In the genomic region with DNA sequence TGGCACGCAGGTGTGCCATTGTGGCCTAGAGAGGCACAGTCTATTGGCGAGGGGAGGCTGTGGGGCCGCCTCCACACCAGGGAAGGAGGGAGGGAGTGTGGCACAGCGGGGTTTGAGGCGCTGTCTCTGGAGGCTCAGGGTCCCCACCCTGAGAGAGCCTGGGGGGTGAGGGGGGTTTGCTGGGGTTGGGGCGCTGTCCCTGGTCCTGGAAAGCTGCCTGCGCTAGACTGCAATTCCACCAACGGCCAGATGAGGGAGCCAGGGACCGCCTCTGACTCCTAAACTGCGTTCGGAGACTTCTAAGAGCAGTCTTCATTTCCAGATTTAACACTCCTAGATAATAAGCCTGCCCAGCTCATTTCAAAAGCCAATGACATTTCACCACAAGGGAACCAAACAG, we compare ENCODE assay signal across 8 mouse cellular contexts. TPM values are rescaled to one million over a fixed set of nuclear protein-coding genes. Genes with fewer than 3 reads are reported as not detected.
DNase-seq lines count a peak whose midpoint lies in the region; ATAC-seq and TF ChIP-seq lines count a peak whose summit lies in the region.

No protein-coding gene starts in this region.

- no peaks in the 10 kb centered on the region; the same call in 1 of the 2 replicates for H3K27me3 ChIP-seq in thymus, adult 2 months (ENCODE audit: control insufficient read depth, insufficient read depth, low read length)
- H3K27me3 ChIP-seq in intestine, postnatal 0 days (replicated peaks; ENCODE audit: control insufficient read depth, insufficient read depth, low read length), result peaks cover 2% of the 10 kb centered on the region

- no peak overlapping the region for H3K4me2 ChIP-seq in intestine, postnatal 0 days (replicated peaks; ENCODE audit: low read depth)

- WGBS in thymus, adult 2 months, result 14% methylated on average over 11 of the region's 11 CpGs
- 6% methylated on average over 11 of the region's 11 CpGs for WGBS in intestine, postnatal 0 days
- WGBS in lung, adult 2 months, result 11% methylated on average over 11 of the region's 11 CpGs
- 11% methylated on average over 11 of the region's 11 CpGs for WGBS in olfactory bulb, adult 2 months

- no peaks in the 10 kb centered on the region for H3K9me3 ChIP-seq in intestine, postnatal 0 days (ENCODE audit: control insufficient read depth)

- H3K4me3 ChIP-seq in thymus, adult 2 months (ENCODE audit: control insufficient read depth, insufficient read depth, low read length), result no peak overlapping the region
- no peak overlapping the region for H3K4me3 ChIP-seq in intestine, postnatal 0 days (ENCODE audit: low read depth, low read length)
- H3K4me3 ChIP-seq in lung, adult 2 months (replicated peaks; ENCODE audit: extremely low read depth, low read depth, low read length), result no peak overlapping the region
- H3K4me3 ChIP-seq in olfactory bulb, adult 2 months (ENCODE audit: insufficient read depth, low read depth, low read length), result no peak overlapping the region

- TF ChIP-seq POLR2A in thymus, adult 2 months (IDR thresholded peaks at IDR 0.05; ENCODE audit: control insufficient read depth, extremely low read depth, insufficient read depth, low read length, poor library complexity), result no peak
- TF ChIP-seq POLR2A in lung, adult 2 months (IDR thresholded peaks at IDR 0.05; ENCODE audit: borderline replicate concordance, extremely low read depth, low read depth, low read length), result no peak
- no peak for TF ChIP-seq POLR2A in olfactory bulb, adult 2 months (IDR thresholded peaks at IDR 0.05; ENCODE audit: insufficient read depth, low read depth, low read length)

- peak; percentile 66; the same call in 1 of the 2 replicates for TF ChIP-seq CTCF in thymus, adult 2 months (IDR thresholded peaks at IDR 0.05; ENCODE audit: borderline replicate concordance, control insufficient read depth, extremely low read depth, insufficient read depth, low read length, poor library complexity)
- TF ChIP-seq CTCF in intestine, postnatal 0 days (IDR thresholded peaks at IDR 0.05; ENCODE audit: low read depth), result peak; percentile 93
- TF ChIP-seq CTCF in lung, adult 2 months (IDR thresholded peaks at IDR 0.05; ENCODE audit: insufficient read depth, low read length), result peak; percentile 85
- TF ChIP-seq CTCF in olfactory bulb, adult 2 months (IDR thresholded peaks at IDR 0.05; ENCODE audit: insufficient read depth, low read depth, low read length), result peak; percentile 85

- DNase-seq in thymus, adult 2 months, result peak; percentile 60
- DNase-seq in thymus, adult 18-20 months, result no peak
- peak; percentile 90 for DNase-seq in cerebellum, adult 8-10 months
- peak; percentile 84 to 87 for DNase-seq in frontal cortex, postnatal 36 days (ENCODE audit: low spot score in 2 of 2)
- DNase-seq in lung, adult 2 months, result peak; percentile 82
- DNase-seq in thymus, postnatal 14 days, result peak; percentile 71

- no peak overlapping the region for H3K9ac ChIP-seq in intestine, postnatal 0 days (ENCODE audit: low read depth, low read length)

- H3K36me3 ChIP-seq in thymus, adult 2 months (ENCODE audit: control insufficient read depth, insufficient read depth, low read length), result no peaks in the 10 kb centered on the region
- H3K36me3 ChIP-seq in intestine, postnatal 0 days (ENCODE audit: control insufficient read depth, insufficient read depth), result no peaks in the 10 kb centered on the region

- no peak overlapping the region for H3K27ac ChIP-seq in thymus, adult 2 months (ENCODE audit: control insufficient read depth, insufficient read depth, low read length)
- H3K27ac ChIP-seq in intestine, postnatal 0 days (ENCODE audit: low read depth, low read length), result no peak overlapping the region
- H3K27ac ChIP-seq in olfactory bulb, adult 2 months (ENCODE audit: insufficient read depth, low read depth, low read length), result no peak overlapping the region

- no peaks in the 10 kb centered on the region for H3K4me1 ChIP-seq in thymus, adult 2 months (replicated peaks; ENCODE audit: control insufficient read depth, insufficient read depth, low read length)
- no peaks in the 10 kb centered on the region for H3K4me1 ChIP-seq in intestine, postnatal 0 days (replicated peaks; ENCODE audit: control insufficient read depth, insufficient read depth, low read length)
- H3K4me1 ChIP-seq in lung, adult 2 months (ENCODE audit: control insufficient read depth, insufficient read depth, low read length), result no peaks in the 10 kb centered on the region
- H3K4me1 ChIP-seq in olfactory bulb, adult 2 months (ENCODE audit: control insufficient read depth, insufficient read depth, low read length), result peaks cover 45% of the 10 kb centered on the region

- ATAC-seq in intestine, postnatal 0 days, result no peak

RNA-seq across cellular contexts. Expression of gene Rap1gap, which starts 11.5 kb away (rescaled TPM):
- polyA plus RNA-seq in thymus, adult 2 months (2012; rRNA removed), result 23.5 and 26.1 TPM in 2 replicates
- 8.9 and 9.1 TPM in 2 replicates for polyA plus RNA-seq in intestine, postnatal 0 days (2015; fragmentation: Nextera tagmentation; extraction: Ambion mirVana)
- 68.3 and 101 TPM in 2 replicates for polyA plus RNA-seq in lung, adult 2 months (2012; rRNA removed)
- not detected in 2 replicates for polyA plus RNA-seq in olfactory bulb, adult 2 months (2012; ENCODE audit: insufficient read depth, insufficient read length, low replicate concordance, missing spikeins)

Comparison
In these comparisons a context has a peak if more than half of its experiments do, and no peak if none do; other contexts are left out.
1. DNase-seq: peak in thymus, adult 2 months (single experiment), cerebellum, adult 8-10 months (single experiment), frontal cortex, postnatal 36 days (2 of 2), lung, adult 2 months (single experiment) and thymus, postnatal 14 days (single experiment); none in thymus, adult 18-20 months (0 of 2).
2. Peak in every context shown above with its lines, with median percentiles within 50 percentile points of each other: CTCF ChIP-seq.